Mouse (Mus musculus) intestine, embryonic 16.5 days (tissue): ENCODE results near the gene Fgfr2. TPM values are rescaled to one million over a fixed set of nuclear protein-coding genes. Genes with fewer than 3 reads are reported as not detected.
"Not testable (repeated sequence)": the region's sequence is repeated elsewhere in the genome, so short reads cannot be mapped to it uniquely, and the experiment has no call there.

Experiments used
- ATAC-seq: fragments of 200-750 bp; cut with Nextera tagmentation; 2 replicates; pipeline ENCODE4 v1.8.0; 2017; ENCODE audit warnings: moderate TSS enrichment, moderate library complexity
- H3K27ac ChIP-seq: fragments of 300-500 bp; sonication (generic); 2 replicates; pipeline ENCODE4 v1.5.1; 2014; ENCODE audit warnings: mild to moderate bottlenecking, low read length
- H3K27me3 ChIP-seq: fragments of 300-500 bp; sonication (generic); replicated peaks from 2 replicates; pipeline ENCODE4 v1.6.1; 2014; ENCODE audit warnings: low read length, control low read depth, mixed read lengths; ENCODE audit not compliant: control insufficient read depth, insufficient read depth
- H3K36me3 ChIP-seq: fragments of 300-500 bp; sonication (generic); 2 replicates; pipeline ENCODE4 v1.6.1; 2014; ENCODE audit warnings: low read length, control low read depth; ENCODE audit not compliant: control insufficient read depth, insufficient read depth
- H3K4me1 ChIP-seq: fragments of 300-500 bp; sonication (generic); 2 replicates; pipeline ENCODE4 v1.6.1; 2014; ENCODE audit warnings: low read length, control low read depth, mixed read lengths; ENCODE audit not compliant: control insufficient read depth, insufficient read depth
- H3K4me2 ChIP-seq: fragments of 300-500 bp; sonication (generic); 2 replicates; pipeline ENCODE4 v1.6.1; 2014; ENCODE audit warnings: low read depth, low read length, control low read depth
- H3K4me3 ChIP-seq: fragments of 300-500 bp; sonication (generic); 2 replicates; pipeline ENCODE4 v1.5.1; 2014; ENCODE audit warnings: mild to moderate bottlenecking, low read length
- H3K9ac ChIP-seq: fragments of 300-500 bp; sonication (generic); 2 replicates; pipeline ENCODE4 v1.6.1; 2014; ENCODE audit warnings: low read depth, low read length
- H3K9me3 ChIP-seq: fragments of 300-500 bp; sonication (generic); 2 replicates; pipeline ENCODE4 v1.6.1; 2016; ENCODE audit warnings: low read length, control low read depth; ENCODE audit not compliant: control insufficient read depth
- WGBS: fragments of 180-500 bp; shearing (Covaris S2); extraction: QIAGEN DNeasy Blood & Tissue Kit; methylation state at CpG from one replicate; pipeline ENCODE4 v1.1.7; 2014; 5-methylcytosine and 5-hydroxymethylcytosine counted together
- polyA plus RNA-seq: library from polyadenylated mRNA; unstranded; fragments of >200 nt; fragmentation: Nextera tagmentation; extraction: Ambion mirVana; gene quantifications from 2 replicates; pipeline ENCODE4 v1.2.1, GENCODE M21; 2015

Fgfr2 gene
- polyA plus RNA-seq, 1 experiment from 2014 or later: 47.3 TPM

DNA sequence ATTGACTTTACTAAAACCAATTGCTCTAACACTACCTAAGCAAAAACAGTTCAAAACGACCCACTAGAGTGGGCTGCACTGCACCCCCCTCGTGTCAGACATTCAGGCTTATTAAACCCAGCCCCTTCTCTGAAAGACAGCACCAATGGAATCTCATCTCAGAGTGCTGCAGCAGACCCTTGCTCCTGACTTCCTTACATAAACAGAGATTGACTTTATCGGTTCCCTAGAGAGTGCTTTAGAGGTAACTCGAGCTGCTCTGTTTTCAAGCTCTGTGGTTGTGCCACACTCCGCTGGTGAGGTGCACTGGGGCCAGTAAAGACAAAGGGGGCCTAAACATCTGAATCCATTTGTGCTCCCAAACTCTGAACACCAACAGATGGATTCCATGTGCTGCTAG is 2696.6 kb downstream of the Fgfr2 start:
- no peak for ATAC-seq
- H3K36me3 ChIP-seq: no peaks in the 10 kb centered on the region
- no peaks in the 10 kb centered on the region for H3K27me3 ChIP-seq
- H3K4me1 ChIP-seq: peaks cover 3% of the 10 kb centered on the region
- H3K9me3 ChIP-seq: no peaks in the 10 kb centered on the region
- WGBS: 12% methylated on average over 5 of the region's 5 CpGs
- no peak overlapping the region for H3K27ac ChIP-seq
- no peak overlapping the region for H3K4me3 ChIP-seq
- H3K9ac ChIP-seq: no peak overlapping the region
- no peak overlapping the region for H3K4me2 ChIP-seq

DNA sequence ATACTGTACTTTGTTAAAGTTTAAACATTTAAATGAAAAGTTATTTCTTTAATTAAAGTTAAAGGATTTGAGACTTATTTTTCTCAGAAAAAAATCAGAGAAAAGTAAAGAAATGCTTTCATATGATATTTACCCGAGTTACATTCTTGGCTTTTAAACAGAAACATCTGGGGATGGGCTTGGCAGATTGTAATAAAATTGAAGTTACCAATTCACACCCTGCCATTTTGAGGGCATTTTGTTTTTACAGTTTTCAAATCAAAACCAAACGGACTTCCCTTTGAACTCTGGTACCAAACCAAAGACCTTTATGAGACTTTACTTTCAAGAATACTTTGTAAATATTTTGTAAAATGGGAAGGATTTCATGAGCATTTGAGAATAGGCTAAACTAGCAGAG is 2697.2 kb downstream of the Fgfr2 start:
- Histone ChIP-seq H3K4me1 (peaks cover 3% of the 10 kb centered on the region), H3K9me3 (no peaks in the 10 kb centered on the region), H3K4me2 (no peak overlapping the region), H3K27ac (no peak overlapping the region), H3K36me3 (no peaks in the 10 kb centered on the region), H3K4me3 (no peak overlapping the region), H3K9ac (no peak overlapping the region), H3K27me3 (no peaks in the 10 kb centered on the region)
- ATAC-seq: no peak
- WGBS: 56% methylated on average over 2 of the region's 2 CpGs

DNA sequence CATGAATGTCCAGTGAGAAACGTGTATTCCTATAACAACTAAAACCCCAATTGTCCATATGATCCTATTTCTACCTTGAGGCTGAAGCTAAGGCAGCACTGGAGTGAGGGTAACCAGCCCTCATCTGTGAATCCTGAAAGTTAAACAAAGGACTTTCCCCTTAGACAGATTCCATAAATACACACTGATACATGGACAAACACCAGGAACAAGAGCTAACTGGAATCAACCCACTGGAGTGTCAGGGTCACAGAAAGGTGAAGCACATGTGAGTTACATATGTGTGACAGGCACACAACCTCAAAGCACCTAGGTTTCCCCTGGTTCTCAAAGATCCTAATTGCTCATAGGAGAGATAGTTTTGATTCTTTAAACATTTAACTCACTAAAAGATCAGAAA is 2703.2 kb downstream of the Fgfr2 start:
- Histone ChIP-seq H3K27ac (no peak overlapping the region), H3K4me1 (no peaks in the 10 kb centered on the region), H3K4me3 (no peak overlapping the region), H3K9me3 (no peaks in the 10 kb centered on the region), H3K27me3 (no peaks in the 10 kb centered on the region), H3K9ac (no peak overlapping the region), H3K4me2 (no peak overlapping the region), H3K36me3 (no peaks in the 10 kb centered on the region)
- no peak for ATAC-seq
- WGBS: 54% methylated on average over 1 of the region's 1 CpGs

DNA sequence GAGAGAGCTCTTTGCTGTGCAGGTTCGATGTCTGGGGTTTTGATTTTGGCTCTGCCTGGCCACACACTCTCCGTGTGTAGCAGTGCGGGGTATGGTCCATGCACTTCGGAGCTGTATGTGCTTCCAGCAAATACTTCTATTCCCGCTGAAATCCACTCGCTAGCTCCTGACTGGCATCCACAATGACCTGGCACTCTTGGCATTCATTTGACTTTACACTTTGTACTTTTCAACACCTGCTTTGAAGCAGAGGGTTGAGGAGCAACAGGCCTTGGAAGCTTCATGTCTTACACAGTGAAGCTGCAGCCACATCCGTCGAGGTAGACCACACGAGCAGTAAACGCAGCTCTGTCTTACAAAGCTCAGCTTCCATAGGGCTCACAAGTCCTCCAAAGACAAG is 2715.5 kb downstream of the Fgfr2 start:
- ATAC-seq: no peak
- H3K27me3 ChIP-seq: no peaks in the 10 kb centered on the region
- no peaks in the 10 kb centered on the region for H3K9me3 ChIP-seq
- no peaks in the 10 kb centered on the region for H3K36me3 ChIP-seq
- H3K4me2 ChIP-seq: no peak overlapping the region
- 81% methylated on average over 10 of the region's 10 CpGs for WGBS
- H3K27ac ChIP-seq: no peak overlapping the region
- no peak overlapping the region for H3K9ac ChIP-seq
- no peak overlapping the region for H3K4me3 ChIP-seq
- H3K4me1 ChIP-seq: peaks cover 2% of the 10 kb centered on the region; the same call in 1 of the 2 replicates

DNA sequence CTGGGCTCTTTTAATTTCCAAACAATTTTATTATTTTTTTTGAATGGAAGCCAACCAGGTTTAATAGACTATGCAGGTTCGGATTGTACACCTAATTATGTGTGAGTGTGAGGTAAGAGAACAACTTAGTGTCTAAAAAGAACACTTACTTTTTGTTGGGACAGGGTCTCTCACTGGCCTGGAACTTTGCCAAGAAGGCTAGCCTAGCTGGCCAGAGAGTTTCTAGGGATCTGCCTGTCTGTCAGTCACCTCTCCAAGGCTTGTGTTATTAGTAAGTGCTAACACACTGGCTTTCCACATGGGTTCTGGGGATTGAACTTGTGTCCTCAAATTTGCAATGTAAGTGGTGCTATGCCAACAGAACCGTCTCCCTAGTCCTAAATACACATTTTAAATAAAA is 2719.8 kb downstream of the Fgfr2 start:
- WGBS: 83% methylated on average over 2 of the region's 2 CpGs
- no peak overlapping the region for H3K4me3 ChIP-seq
- ATAC-seq: no peak

DNA sequence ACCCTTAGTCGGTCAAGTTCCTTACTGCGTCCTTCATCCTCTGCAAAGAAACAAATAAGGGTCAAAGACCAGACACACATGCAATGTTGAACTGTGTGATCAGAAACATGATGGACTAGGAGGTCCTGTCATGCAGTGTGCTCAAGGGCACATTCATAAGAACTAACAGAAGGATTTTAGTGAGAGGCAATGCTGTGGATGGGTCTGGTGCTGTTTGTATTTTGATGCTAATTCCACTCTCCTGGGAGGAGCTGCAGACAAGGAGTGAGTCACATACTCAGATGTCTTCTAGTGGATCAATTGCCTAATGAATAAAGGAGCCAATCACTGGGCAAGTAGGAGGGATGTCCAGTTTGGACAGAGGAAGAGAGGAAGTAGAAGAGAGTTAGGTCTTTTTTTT is 2728.5 kb downstream of the Fgfr2 start:
- H3K36me3 ChIP-seq: peaks cover 2% of the 10 kb centered on the region; the same call in 1 of the 2 replicates
- no peaks in the 10 kb centered on the region for H3K9me3 ChIP-seq
- no peak overlapping the region for H3K4me2 ChIP-seq
- no peaks in the 10 kb centered on the region for H3K27me3 ChIP-seq
- H3K27ac ChIP-seq: no peak overlapping the region
- H3K9ac ChIP-seq: no peak overlapping the region
- H3K4me3 ChIP-seq: no peak overlapping the region
- no peak for ATAC-seq
- 86% methylated on average over 2 of the region's 2 CpGs for WGBS
- no peaks in the 10 kb centered on the region for H3K4me1 ChIP-seq

More for the DNA sequence above, 2719.8 kb downstream of the Fgfr2 start:
- H3K36me3 ChIP-seq: 0 out of 2 replicates have a peak, but pooled peaks cover 2% of the 10 kb centered on the region
- no peaks in the 10 kb centered on the region for H3K27me3 ChIP-seq
- no peak overlapping the region for H3K4me2 ChIP-seq
- no peaks in the 10 kb centered on the region for H3K9me3 ChIP-seq
- H3K4me1 ChIP-seq: no peaks in the 10 kb centered on the region
- no peak overlapping the region for H3K9ac ChIP-seq
- no peak overlapping the region for H3K27ac ChIP-seq

DNA sequence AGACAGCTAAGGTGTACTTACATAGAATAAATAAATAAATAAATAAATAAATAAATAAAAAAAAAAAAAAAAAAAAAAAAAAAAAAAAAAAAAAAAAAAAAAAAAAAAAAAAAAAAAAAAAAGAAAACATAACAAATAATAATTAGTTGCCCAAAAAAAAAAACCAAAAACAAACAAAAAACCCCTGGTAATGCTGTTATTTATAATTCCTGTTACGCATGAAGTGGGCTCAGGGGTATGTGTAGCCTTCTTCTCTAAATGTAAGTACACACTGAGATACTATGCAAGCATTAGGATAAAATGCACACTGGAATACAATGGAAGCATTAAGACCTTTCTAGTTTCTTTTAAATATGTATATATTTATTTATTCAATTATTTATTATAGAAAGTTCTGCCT is 2733.1 kb downstream of the Fgfr2 start:
- not testable (repeated sequence) for H3K36me3 ChIP-seq, H3K27me3 ChIP-seq, H3K27ac ChIP-seq, H3K4me3 ChIP-seq, H3K9me3 ChIP-seq, ATAC-seq, H3K9ac ChIP-seq, H3K4me2 ChIP-seq, H3K4me1 ChIP-seq
- 100% methylated on average over 1 of the region's 1 CpGs for WGBS

DNA sequence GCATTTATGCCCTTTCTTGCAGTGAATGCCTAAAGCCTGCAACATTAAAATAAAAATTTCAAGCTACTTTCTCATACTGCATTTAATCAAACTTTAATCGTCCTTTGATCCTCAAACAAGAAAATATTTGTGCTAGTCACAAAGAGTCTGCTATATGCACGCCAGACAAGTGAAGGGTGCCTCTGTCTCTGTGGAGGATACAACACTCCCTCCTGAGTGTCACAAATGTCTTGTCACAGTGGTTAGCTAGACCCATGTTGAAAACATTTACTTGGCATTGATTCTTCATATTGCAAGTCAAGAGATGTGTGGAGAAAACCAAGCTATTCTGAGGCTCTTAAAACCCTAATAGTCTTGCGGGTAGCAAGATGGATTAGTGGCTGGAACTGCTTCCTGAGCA is 2736.8 kb downstream of the Fgfr2 start:
- Histone ChIP-seq H3K4me2 (no peak overlapping the region), H3K4me3 (no peak overlapping the region), H3K9ac (no peak overlapping the region), H3K36me3 (no peaks in the 10 kb centered on the region), H3K9me3 (no peaks in the 10 kb centered on the region), H3K27ac (no peak overlapping the region), H3K27me3 (no peaks in the 10 kb centered on the region), H3K4me1 (no peaks in the 10 kb centered on the region)
- 73% methylated on average over 3 of the region's 3 CpGs for WGBS
- ATAC-seq: no peak

DNA sequence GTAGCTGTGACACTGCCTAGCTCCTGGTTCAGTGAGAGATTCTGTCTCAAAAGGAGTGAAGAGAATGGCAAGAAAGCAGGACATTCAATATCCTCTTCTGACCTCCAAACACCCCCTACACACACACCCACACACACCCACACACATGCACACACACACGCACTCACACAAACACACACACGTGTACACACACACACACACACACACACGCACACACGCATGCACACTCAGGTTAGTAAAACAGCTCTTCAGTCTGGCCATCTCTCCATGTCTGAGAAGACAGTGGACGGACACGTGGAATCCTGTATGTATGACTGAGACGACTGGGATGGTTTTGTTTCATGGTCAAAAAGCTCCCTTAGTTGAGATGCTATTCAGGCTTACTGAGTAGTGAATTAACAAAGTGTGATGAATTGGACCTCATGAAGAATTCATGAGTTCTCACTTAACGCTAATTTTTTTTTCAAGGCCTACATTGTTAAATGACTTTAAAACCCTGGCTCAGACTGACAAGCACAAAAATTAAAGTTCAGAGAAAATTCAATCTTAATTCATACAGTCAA is 2737.3 kb downstream of the Fgfr2 start:
- Histone ChIP-seq H3K9ac (no peak overlapping the region), H3K27ac (no peak overlapping the region), H3K4me1 (no peaks in the 10 kb centered on the region), H3K27me3 (no peaks in the 10 kb centered on the region), H3K4me2 (no peak overlapping the region), H3K36me3 (no peaks in the 10 kb centered on the region), H3K9me3 (no peaks in the 10 kb centered on the region), H3K4me3 (no peak overlapping the region)
- ATAC-seq: no peak
- 86% methylated on average over 8 of the region's 8 CpGs for WGBS

DNA sequence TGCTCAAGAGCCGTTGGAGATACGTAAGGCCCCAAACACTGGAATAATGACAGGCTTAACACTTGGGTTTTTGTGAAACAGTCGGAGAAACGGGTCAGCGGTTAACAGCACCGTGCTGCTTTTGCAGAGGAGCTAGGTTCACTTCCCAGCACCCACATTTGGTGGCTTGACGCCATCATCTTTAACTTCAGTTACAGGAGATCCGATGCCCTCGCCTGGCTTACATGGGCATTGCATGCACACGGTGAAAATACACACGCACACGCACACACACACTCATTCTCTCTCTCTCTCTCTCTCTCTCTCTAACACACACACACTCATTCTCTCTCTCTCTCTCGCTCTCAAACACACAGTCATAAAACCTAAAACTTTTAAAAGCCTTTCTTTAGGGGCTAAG is 2741.0 kb downstream of the Fgfr2 start:
- Histone ChIP-seq H3K27ac (no peak overlapping the region), H3K4me2 (no peak overlapping the region), H3K4me3 (no peak overlapping the region), H3K9me3 (no peaks in the 10 kb centered on the region), H3K36me3 (no peaks in the 10 kb centered on the region), H3K27me3 (no peaks in the 10 kb centered on the region), H3K4me1 (no peaks in the 10 kb centered on the region), H3K9ac (no peak overlapping the region)
- WGBS: 95% methylated on average over 13 of the region's 13 CpGs
- ATAC-seq: no peak
